Mouse (Mus musculus) E14TG2a.4 (cell line): ENCODE data around the gene Mipep.

ENCODE experiments used
- CTCF ChIP-seq: conservative IDR thresholded peaks from 2 replicates; pipeline ENCODE4 v1.5.1; 2014; ENCODE audit warnings: low read length
- NANOG ChIP-seq: IDR thresholded peaks from 2 replicates; pipeline ENCODE4 v1.6.1; 2014; ENCODE audit warnings: borderline replicate concordance, low read length, mixed read lengths
- POU5F1 ChIP-seq: IDR thresholded peaks from 2 replicates; pipeline ENCODE4 v1.6.1; 2014; ENCODE audit warnings: low read length, borderline replicate concordance

DNA sequence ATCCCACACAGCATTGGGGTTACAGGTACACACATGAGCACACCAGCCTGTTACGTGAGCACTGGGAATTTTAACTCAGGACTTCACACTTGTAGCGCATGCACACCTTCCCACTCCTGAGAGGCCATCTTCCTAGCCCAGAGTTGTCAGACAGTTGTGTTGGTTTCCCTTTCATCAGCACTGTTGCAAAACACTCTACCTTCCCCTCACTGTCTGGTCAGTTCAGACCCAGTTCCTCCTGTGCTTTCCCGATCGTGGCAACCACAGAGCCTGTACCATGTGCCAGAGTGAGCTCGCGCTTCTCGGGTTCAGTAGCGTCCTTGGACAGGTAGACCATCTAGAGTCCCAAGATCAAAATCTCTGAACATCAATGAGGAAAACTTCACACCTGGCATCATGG lies 27.1 kb upstream of the Mipep start:
- no peak for TF ChIP-seq CTCF
- no peak for TF ChIP-seq NANOG
- TF ChIP-seq POU5F1 = no peak
